Mouse (Mus musculus) CD8-positive naive resting alpha-beta T cell, adult 2 months (primary cell): ENCODE data around the gene Cdk14.

ENCODE experiments used
- DNase-seq, 2 experiments: peaks; one replicate each; pipeline ENCODE4 v3.0.0; 2022; ENCODE audit warnings: low read depth in 2 of 2, low spot score in 2 of 2

The Cdk14 gene

DNA sequence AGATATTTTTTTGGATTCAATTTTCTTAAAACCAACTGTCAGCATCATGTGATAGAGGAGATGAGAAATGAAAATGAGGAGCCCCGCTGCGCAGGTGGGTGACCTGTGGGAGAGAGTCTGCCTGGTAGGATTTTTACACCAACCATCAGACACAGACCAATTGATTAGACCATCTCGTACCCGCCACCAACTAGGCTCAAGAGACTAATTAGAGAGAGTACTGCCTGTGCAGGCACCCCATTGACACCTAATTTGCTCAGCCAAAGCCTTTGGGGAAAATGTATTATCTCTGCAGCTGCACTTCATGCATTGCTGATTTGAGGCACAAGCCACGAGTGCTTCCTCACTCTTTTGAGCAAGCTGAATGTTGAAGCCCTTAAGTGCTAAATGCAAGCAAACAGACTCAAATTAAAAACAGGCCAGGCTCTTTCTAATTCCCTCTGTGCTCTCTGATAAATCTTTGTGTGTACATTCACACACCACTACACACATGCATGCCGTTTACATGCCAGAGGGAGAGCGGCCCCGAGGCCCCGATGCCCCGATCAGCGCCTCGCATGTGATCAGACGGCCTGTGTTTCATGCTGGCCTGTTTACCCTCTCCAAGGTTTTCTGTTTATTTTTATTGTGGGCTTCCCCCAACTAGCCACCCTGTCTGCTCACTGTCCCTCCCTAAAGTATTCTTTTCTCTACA, 607.9 kb downstream of the Cdk14 start:
- no peak for DNase-seq

DNA sequence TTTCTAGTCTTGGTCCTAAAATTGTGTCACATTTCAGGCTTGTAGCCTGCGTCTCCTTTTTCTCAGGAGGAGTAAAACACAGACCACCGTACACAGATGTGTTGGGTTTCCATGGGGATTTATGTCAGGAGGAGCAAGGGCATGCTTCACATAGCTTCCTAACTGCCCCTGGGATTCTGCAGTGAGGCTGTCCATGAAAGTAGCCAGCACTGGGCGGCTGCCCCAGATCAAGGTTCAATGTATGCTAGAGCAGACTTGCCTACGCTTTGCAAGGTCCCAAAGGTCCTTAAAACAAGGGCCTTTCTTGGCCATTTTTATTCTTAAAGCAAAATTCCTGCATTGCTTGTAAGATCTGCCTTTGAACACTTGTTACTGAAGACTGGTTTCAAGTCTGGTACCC, 614.9 kb downstream of the Cdk14 start:
- DNase-seq: no peak

DNA sequence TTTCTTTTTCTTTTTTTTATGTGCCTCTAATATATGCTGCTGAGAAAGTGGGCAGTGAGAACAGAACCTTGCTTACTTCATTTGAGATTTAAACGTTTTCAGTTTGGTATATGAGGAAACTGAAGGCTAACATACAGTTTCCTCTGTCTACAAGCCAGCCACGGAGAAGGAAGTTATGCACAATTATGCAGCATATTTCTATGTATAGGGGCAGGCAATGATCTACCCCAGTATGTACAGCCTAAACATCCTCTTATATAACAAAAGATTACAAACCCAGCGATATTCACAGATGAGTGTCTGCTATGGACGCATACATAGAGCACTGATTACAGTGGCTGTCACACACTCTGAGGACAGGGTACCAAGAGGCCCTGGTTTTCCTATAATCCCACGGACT, 616.4 kb downstream of the Cdk14 start:
- no peak for DNase-seq

DNA sequence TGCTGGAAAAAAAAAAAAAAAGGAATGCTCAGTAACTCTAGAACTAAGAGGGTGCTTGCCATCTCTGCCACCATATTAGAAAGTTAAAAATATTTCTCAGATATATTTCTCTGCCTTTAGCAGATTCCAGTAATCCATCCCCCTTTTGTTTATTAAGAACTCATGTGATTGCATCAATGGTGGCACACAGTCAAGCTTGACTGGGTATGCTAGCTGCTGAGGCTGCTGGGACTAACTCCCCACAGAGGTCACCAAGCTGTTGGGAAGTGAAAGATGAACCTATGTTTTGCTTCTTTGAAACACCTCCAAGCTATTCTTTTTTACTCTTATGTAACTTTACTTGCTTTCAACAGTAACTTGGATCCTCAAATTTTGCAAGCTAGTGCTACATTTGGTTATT, 618.1 kb downstream of the Cdk14 start:
- DNase-seq: no peak

DNA sequence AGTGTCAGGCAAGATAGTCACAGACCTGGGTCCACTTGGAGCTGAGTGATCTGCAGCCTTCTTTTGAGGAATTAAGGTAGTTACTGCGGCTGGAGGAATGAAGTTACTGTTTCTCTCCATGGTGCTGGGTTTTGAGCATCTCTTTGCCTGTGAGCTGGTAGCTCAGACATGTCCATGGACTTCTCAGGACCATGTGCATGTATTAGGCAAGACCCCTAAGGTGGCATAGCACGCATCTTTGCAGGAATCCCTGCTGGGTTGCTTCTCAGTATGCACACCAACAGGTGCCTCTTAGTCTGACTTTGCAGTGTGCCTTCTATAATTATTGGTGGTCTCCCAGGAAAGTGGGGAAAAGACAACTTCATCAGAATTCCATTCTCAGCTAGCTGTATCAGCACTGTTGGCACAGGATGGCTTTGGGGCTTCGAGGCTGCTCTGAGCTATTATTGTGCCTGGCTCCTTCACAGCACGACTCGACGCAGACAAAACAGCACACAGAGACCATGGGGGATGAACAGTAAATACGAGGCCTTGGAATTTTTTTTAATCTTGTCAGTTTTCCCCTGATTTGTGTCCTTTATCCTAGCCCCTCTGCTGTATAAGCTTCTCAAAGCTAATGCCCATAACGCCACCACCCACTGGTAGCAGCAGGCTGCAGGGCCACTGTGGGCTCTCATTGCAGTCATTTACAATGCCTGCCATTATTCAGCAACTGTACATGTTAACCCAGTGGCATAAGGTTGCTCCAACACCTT, 618.8 kb downstream of the Cdk14 start:
- no peak for DNase-seq

DNA sequence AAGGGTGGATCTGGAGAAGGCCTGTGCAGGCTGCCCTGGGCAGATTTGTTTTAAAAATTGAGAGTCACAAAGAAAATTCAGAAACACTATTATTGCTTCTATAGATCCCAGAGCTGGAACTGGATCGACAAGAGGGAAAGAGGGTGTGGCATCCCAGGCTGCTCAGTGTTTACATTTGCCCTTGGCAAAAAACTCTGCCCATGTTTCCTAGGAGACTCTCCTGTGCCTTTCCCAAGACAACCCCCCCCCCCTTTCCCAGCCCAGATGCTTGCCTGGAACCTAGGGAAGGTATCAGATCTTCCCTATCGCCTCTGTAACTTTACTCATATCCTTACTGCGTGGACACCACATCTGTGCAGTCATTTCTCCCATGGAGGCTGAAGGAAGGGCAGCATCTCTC, 628.9 kb downstream of the Cdk14 start:
- no peak for DNase-seq

DNA sequence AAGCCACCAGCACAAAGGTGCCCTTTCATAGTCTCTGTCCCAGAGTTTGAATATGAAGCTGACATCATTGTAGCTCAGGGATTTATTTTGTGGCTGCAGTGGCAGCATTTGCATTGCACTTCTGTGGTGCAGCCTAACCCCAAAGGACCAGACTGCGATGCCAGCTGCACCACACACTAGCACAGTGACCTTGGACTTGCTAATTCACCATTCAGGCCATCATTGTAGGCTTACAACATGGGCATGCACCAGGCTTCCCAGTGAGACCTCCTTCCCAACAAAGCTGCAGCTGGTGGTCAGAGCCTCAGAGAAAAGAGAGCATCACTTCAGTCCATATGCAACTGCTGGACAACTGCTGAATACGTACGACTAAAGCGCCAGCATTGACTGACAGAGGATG, 629.8 kb downstream of the Cdk14 start:
- no peak for DNase-seq

DNA sequence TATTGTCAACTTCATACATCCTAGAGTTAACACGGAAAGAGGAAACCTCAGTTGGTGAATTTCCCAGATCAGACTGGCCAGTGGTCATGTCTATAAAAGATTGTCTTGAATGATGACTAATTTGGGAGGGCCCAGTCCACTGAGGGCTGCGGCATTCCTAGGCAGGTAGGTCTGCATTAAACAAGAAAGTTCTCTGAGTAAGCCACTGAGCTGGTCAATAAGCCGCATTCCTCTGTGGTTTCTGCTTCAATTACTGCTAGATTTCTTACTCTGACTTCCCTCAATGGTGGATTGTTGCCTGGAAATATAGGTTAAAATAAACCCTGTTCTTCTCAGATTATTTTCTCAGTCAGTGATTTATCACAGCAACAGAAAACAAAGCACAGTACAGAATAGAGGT, 631.6 kb downstream of the Cdk14 start:
- no peak for DNase-seq

DNA sequence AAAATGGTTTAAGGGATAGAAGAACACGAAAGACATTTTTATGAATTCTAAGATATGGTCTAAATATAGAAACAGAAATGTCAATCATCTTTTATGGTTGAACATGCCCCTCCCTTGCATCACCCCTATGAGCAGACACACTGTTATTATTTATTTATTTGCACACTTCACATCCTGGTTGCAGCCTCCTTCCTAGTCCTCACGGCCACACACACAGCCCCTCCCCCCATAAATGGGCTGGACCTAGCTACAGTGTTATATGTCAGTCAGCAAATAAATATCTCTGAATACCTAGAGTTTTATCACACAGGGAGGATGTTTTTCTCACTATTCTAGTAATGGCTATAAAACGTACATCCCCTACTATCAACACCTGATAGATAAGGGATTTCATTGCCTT, 633.3 kb downstream of the Cdk14 start:
- DNase-seq: no peak

DNA sequence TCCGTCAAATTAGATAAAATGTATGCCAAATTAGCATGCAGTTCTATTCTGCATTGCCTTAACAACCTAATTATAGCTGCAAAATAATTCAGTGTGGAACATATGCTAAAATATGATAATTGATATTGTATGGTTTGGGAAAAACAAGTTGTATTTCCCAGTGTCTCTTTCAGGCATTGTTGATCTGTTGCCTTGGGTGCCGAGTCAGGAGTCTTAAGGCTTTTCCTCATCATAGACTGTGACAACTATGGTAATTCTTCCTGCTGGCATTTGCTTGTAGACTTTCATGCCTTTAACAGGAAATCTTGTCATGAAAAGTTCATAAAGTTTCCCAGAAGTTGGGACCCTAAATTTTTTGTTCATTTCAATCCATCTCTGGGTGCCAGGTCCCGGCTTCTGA, 641.8 kb downstream of the Cdk14 start:
- no peak for DNase-seq

DNA sequence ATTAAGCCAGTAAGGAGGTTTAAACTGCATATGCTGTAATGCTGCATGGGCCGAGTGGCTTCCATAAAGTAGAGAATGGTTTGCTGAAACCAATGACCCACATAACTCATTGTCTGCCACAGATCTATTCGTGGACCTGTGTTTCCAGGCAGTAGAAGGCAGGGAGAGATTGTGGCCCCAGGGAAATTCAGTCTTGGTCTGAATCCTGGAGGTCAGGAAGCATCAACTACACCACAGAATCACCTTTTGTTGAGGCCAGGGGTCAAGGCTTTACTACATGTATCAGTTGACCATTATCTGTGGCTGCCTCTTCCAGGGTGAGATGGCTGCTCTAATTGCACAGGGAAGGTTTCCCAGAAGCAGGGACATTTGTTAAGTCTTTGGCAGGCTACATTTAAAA, 643.6 kb downstream of the Cdk14 start:
- no peak for DNase-seq

DNA sequence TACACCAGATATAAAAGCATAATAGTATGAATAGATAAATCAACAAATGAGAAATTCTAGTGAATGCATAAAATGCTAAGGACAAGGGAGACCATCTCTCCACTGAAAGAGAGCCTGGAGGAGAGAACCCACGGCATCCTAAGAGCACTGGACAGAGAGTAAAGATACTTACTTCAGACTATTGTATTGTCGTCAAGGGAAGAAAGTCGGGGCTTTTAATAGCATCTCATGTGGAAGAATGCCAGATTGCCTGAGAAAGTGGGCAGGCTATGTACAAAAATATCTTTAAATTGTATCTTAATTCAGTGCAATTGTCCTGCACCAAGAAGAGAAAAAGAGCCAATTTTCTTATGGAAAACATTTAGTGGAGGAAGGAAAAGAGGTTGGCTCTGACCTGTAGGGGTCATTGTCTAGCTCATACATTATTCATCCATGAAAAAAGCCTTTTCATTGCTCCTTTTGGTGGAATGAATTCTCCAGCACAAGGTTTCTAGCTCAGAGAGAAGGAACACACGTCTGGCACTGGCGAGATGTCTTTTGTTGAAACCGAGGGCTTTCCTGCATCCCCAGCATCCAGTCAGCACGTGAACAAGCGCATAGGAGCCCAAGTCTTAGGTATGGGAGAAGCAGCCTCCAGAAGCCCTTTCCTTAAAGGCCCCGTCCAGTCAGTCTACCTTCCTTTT, 646.9 kb downstream of the Cdk14 start:
- DNase-seq: no peak

DNA sequence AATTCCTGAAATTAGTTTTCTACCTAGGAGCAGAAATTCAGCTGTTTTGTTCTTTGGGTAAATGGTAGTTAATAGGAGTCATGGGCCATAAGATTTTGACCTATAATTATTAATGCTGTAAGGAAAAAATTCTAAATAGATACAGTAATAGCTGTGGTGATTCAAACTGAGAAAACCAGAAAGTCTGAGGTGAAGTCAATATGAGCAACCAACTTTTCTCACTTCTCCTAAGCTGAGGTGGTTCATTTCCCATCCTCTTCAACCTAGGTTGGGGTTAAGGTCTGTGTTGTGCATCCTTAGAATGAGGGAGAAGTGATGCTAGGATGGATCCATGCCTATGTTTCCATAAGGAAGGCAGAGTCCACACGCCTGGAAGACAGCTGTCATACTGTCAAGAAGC, 649.5 kb downstream of the Cdk14 start:
- no peak for DNase-seq

DNA sequence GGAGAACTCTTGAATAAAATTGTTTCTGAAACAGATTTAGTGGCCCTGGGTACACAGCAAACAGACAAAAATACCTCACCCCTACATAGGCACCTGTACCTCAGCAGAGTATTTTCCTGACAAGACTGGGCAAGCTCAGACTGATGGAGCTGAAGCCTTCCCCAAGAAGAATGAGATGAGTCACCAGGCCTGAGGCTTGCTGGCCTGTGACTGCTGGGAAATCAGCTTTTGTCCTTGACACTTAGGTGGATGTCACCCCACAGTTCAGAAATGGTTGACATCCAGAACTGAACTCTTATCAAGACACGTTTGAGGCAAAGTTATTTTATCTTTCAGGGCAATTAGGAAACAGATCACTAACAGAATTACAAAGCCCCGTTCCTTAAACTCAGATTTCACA, 652.2 kb downstream of the Cdk14 start:
- DNase-seq: no peak

DNA sequence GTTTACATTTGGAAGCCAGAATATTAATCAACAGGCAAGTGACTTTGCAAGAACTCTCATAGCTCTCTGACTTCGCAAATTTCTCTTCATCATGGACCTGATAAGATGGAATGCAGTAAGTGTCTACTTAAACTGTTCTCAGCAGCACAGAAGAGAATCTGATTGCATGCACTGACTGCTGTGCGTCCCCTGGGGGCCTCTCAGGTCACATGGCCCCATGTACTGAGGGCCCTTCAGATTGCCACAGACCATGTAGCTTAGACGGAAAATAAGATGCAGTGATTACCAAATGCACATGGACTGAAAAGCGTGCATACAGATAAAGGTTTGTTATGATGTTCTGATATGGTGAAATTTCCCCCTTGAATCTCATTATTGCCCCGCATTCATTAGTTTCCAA, 653.4 kb downstream of the Cdk14 start:
- DNase-seq: no peak

DNA sequence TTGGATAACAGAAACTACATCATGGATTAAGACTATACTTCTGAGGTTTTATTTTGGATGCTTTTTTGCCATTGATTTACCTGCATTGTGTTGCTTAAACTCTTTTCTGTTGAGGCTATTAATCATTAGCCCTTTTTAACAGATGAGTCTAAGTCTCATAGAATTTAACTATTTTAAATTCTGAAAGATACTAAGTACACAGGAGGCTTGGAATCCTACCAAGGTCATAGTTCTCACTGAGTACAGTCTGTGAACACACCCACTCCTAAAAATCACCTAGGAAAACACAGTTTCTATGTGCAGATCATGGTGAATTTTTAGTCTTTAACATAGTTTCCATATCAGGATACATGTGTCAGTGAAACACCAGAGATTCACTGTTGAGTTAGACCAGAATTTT, 658.2 kb downstream of the Cdk14 start:
- no peak for DNase-seq

DNA sequence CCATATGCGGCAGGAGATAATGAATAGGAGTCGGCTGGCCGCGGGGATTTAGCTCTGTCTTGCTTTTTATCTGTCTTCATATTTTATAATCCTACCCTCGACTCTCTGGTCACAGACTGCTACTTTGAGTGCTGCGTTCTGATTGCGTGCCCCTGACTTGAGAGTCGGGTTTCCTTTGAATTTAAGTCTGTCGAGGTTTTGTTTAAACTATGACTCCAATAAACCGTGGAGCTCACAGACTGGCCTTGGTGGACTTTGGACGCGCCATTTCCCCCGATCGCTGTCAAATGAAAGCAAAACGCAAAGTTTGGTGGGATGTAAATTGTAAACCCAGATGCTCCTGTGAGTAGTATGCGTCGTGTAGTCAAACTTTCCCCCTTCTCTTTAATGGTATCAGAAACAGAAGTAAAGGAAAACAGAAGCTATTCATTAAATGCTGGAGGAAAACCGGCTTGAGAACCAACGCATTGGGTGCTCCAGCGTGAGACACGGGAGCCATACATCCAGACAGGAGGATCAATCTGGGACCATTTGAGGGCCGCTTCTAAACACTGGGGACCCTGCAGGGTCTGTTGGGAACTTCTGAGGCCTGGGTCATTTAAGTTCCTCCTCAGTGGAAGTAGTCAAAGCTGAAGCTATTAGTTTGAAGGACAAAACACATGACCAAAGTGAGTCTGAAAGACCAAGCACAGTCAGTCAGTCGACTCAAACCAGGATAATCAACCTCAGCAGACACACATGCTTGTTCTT, 661.6 kb downstream of the Cdk14 start:
- no peak for DNase-seq

DNA sequence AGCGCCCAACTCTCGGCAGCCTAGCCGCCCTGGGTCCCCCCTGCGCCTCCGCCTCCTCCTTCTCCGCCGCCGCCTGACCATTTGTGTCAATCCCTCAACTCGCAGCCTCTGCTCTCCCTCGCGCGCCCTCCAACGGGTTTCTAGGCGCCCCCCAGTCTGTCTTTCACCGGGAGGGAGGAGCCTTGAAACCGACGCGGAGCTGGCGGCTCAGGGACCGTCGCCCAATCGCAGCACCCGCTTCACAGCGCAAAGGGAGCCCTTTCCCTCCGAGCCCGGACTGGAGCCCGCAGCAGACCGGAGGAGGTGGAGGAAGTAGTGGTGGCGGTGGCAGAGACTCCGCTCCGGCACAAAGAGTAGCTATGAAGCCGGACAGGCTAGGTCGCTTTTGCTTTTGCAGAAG, 662.2 kb downstream of the Cdk14 start, which contains the start of gene Fzd1:
Gene Fzd1 (minus strand): TSS at position 134 of the 400 bp plus-strand sequence.
- no peak for DNase-seq

DNA sequence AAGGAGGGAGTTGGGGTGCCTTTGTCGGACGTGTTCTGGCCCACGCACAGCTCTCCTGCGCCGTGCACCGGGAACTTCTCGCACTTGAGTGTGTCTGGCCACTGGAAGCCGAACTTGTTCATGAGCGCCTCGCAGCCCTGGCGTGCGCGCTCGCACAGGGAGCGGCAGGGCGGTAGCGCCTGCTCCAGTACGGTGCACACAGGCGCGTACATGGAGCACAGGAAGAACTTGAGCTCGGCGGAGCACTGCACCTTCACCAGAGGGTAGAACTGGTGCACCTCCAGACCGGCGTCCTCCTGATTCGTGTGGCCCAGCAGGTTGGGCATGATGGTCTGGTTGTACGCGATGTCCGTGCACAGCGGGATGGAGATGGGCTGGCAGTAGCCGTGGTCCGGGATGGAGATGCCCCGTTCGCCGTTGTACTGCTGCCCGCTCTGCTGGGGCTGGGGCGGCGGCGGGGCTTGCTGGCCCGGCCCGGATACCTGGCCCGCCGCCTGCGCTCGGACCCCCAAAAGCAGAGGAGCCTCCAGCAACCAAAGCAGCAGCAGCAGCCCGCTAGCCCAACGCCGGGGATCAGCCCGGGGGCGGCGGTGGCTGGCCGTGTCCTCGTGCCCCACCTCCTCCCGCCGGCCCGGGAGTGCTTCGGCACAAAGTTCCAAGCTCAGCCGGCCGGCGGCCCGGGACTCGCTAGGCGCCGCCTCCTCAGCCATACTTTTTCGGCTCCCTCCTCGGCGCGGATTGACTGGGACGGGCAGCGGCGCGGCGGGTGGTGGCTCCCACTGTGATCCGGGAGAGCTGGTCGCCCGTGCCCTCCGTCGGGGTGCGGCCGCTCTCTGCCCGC, 663.0 kb downstream of the Cdk14 start:
- no peak for DNase-seq

DNA sequence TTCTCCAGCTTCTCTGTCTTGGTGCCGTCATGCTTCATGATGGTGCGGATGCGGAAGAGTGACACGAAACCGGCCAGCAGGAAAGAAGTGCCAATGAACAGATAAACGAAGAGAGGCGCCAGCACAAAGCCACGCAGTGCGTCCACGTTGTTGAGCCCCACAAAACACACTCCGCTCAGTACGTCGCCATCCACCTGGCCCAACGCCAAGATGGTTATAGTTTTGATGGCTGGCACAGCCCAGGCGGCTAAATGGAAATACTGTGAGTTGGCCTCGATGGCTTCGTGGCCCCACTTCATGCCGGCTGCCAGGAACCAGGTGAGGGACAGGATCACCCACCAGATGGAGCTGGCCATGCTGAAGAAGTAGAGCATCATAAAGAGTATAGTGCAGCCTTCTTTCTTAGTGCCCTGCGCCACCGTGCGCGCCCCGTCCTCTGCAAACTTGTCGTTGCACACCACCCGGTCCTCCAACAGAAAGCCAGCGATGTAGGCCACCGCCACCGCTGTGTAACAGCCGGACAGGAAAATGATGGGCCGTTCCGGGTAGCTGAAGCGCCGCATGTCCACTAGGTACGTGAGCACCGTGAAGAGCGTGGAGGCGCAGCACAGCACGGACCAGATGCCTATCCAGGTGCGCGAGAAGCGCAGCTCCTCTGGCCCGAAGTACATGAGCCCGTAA, 664.0 kb downstream of the Cdk14 start:
- no peak for DNase-seq
